Mouse (Mus musculus) G1E (cell line): Measurements from ENCODE around the gene Tsc2. TPM values are rescaled to one million over a fixed set of nuclear protein-coding genes. Genes with fewer than 3 reads are reported as not detected.

Source experiments
- ATAC-seq: 2 replicates; pipeline ENCODE4 v1.8.0; 2016; ENCODE audit warnings: mild to moderate bottlenecking; ENCODE audit not compliant: insufficient number of reproducible peaks, poor library complexity, low FRiP score, severe bottlenecking; ENCODE audit errors: extremely low read depth
- DNase-seq: peaks from one replicate; pipeline ENCODE4 v3.0.0; 2012; ENCODE audit warnings: low spot score
- H3K27me3 ChIP-seq: 2 replicates; pipeline ENCODE4 v1.6.1; 2012; ENCODE audit warnings: mild to moderate bottlenecking, low read length, inconsistent platforms; ENCODE audit not compliant: insufficient read depth
- H3K36me3 ChIP-seq: replicated peaks from 2 replicates; pipeline ENCODE3; 2012; ENCODE audit warnings: mild to moderate bottlenecking, inconsistent platforms
- H3K4me1 ChIP-seq: 2 replicates; pipeline ENCODE4 v1.6.1; 2012; ENCODE audit warnings: low read depth, low read length, inconsistent platforms, mixed read lengths; ENCODE audit not compliant: insufficient read depth
- H3K4me3 ChIP-seq: 2 replicates; pipeline ENCODE4 v1.5.1; 2012; ENCODE audit warnings: low read depth, mild to moderate bottlenecking, inconsistent platforms, low read length, moderate library complexity, mixed read lengths
- H3K9me3 ChIP-seq: replicated peaks from 2 replicates; pipeline ENCODE4 v1.6.1; 2012; ENCODE audit warnings: inconsistent platforms
- CTCF ChIP-seq: IDR thresholded peaks from 2 replicates; pipeline ENCODE4 v1.5.1; 2012; ENCODE audit warnings: low read depth, low read length, inconsistent platforms, mixed read lengths
- GATA1 ChIP-seq: IDR thresholded peaks from 2 replicates; pipeline ENCODE4 v1.6.1; 2012; ENCODE audit warnings: borderline replicate concordance, low read length, inconsistent platforms, mixed read lengths
- GATA2 ChIP-seq: IDR thresholded peaks from 2 replicates; pipeline ENCODE4 v1.6.1; 2012; ENCODE audit warnings: low read depth, low read length, inconsistent platforms, borderline replicate concordance
- POLR2AphosphoS5 ChIP-seq: IDR thresholded peaks from 2 replicates; pipeline ENCODE4 v1.6.1; 2012; ENCODE audit warnings: low read depth, low read length, inconsistent platforms; ENCODE audit not compliant: insufficient replicate concordance
- TAL1 ChIP-seq: conservative IDR thresholded peaks from 2 replicates; pipeline ENCODE4 v1.6.1; 2012; ENCODE audit warnings: low read depth, low read length, inconsistent platforms, mixed read lengths
- polyA plus RNA-seq: library from polyadenylated mRNA; stranded (reverse); fragments of >175 nt; gene quantifications from 2 replicates; pipeline ENCODE4 v1.2.3, GENCODE M21; 2012
- total RNA-seq, 2 experiments: library from RNA; stranded (forward) in 1 of 2; stranded (reverse) in 1 of 2; fragments of 200-1000 nt in 1 of 2; fragments of >200 nt in 1 of 2; fragmentation: Nextera tagmentation in 1 of 2; gene quantifications; 2 replicates each; pipeline ENCODE4 v1.2.3; 2014 to 2017

Gene Tsc2
- total and polyA plus RNA-seq, 3 experiments, result 39.7 to 114 (median 66.5) TPM

DNA sequence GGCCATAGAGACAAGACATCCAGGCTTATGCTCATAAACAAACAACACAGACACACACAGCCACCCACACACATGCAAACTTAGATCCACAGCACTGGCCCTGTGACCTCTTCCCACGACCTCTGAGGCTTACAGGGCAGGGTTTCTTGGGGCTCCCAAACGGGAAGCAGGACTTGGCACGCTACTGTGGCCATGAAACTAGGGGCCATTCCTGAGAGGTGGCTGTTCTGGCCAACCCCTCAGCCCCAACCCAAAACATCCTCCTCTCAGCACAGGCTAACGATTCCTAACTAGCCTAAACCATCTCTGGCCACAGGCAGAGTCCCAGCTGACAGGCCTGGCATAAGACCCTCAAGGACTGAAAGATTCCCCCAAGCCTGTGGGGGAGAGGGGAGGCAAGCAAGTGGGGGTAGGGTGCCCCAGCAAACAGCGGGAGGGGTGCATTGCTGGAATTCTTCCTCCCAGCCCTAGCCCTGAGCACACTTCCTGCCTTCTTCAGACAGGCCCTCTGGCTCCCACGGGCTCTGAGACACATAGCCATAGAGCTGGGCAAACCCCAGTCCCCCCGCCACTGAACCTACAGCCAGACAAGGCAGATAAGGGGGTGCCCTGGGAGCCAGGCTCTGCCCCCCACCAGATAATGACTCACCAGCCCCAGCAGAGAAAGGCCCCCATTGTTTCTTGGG is 11.7 kb upstream of the Tsc2 start:
- Histone ChIP-seq H3K27me3 (peaks cover 72% of the 10 kb centered on the region), H3K9me3 (no peaks in the 10 kb centered on the region), H3K4me3 (no peak overlapping the region), H3K4me1 (0 out of 2 replicates have a peak, but pooled peaks cover 3% of the 10 kb centered on the region), H3K36me3 (peaks cover 3% of the 10 kb centered on the region)
- ATAC-seq, result no peak
- no peak for TF ChIP-seq POLR2AphosphoS5
- no peak for TF ChIP-seq TAL1
- TF ChIP-seq GATA2, result no peak
- TF ChIP-seq CTCF, result no peak
- TF ChIP-seq GATA1, result no peak
- no peak for DNase-seq

DNA sequence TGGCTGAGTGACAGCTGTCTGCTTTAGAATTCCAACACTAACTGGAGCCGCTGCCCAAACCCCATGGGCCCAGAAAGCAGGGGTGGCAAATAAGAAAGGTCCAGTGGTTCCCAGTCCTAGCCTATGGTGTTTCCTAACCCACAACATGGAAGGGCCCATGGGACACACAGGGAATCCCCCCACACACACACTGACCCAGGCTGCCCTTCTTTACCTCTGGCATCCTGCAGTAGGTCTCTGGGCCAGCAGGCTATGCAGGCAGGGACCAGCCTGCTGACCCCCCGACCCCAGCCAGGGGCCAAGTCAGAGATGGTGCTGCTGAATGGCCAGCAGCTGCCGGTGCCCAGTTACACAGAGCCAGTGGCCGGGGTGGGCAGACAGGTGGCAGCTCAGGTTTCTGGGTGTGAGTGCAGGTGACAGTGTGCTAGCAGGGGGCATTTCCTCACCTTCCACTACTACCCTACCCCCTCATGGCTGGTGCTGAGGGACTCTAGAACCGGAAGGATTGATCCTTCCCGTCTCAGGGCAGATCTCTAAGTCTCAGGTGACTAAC is 10.4 kb upstream of the Tsc2 start:
- no peak for TF ChIP-seq CTCF
- TF ChIP-seq GATA1, result no peak
- TF ChIP-seq POLR2AphosphoS5, result no peak
- TF ChIP-seq GATA2, result no peak
- no peak for TF ChIP-seq TAL1
- peaks cover 14% of the 10 kb centered on the region for H3K36me3 ChIP-seq
- H3K9me3 ChIP-seq, result no peaks in the 10 kb centered on the region
- no peak for ATAC-seq
- 0 out of 2 replicates have a peak, but pooled peaks cover 3% of the 10 kb centered on the region for H3K4me1 ChIP-seq
- no peak overlapping the region for H3K4me3 ChIP-seq
- H3K27me3 ChIP-seq, result peaks cover 61% of the 10 kb centered on the region
- DNase-seq, result no peak

DNA sequence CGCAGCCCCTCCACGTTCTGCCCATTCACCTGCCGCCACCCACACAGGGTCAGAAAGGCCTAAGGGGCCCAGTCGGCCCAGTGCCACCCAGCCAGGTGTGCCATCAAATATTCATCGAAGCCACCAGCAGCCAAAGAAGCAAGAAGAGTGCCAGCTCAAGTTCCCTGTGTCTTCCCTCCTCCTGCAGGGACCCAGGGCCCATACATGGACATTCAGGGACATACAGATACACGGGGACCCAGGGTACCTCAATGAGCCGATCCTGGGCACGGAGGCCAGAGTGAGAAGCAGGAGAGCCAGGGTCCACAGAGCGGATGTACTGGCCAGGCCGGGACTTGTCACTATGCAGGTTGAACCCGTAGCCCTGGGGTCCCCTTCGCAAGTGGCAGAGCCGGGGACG is 9.5 kb upstream of the Tsc2 start:
- Histone ChIP-seq H3K27me3 (peaks cover 51% of the 10 kb centered on the region), H3K9me3 (no peaks in the 10 kb centered on the region), H3K4me1 (0 out of 2 replicates have a peak, but pooled peaks cover 3% of the 10 kb centered on the region), H3K4me3 (no peak overlapping the region), H3K36me3 (peaks cover 16% of the 10 kb centered on the region)
- no peak for DNase-seq
- no peak for TF ChIP-seq GATA2
- TF ChIP-seq CTCF, result no peak
- TF ChIP-seq TAL1, result no peak
- no peak for TF ChIP-seq GATA1
- no peak for TF ChIP-seq POLR2AphosphoS5
- no peak for ATAC-seq

DNA sequence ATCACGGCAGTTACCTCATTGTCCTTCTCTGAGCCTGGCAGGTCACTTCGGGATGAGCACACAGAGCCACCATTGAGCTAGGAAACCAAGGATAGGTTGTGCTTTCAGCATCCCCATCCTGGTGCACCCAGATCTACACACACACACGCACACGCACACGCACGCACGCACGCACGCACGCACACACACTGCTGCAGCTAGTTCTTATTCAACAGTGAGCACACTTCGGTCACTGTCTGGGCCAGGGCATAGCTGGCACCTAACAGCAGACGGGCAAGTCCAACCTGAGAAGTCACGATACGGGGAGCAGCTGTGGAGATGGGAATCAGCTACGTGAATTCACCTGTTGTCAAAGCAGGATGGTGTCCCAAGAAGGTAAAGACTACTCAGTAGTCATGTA is 8.2 kb upstream of the Tsc2 start:
- no peak for TF ChIP-seq CTCF
- no peak for TF ChIP-seq GATA1
- no peak for TF ChIP-seq POLR2AphosphoS5
- TF ChIP-seq TAL1, result no peak
- TF ChIP-seq GATA2, result no peak
- Histone ChIP-seq H3K36me3 (peaks cover 28% of the 10 kb centered on the region), H3K4me1 (peaks cover 9% of the 10 kb centered on the region), H3K27me3 (peaks cover 41% of the 10 kb centered on the region), H3K4me3 (no peak overlapping the region), H3K9me3 (no peaks in the 10 kb centered on the region)
- no peak for DNase-seq
- no peak for ATAC-seq

DNA sequence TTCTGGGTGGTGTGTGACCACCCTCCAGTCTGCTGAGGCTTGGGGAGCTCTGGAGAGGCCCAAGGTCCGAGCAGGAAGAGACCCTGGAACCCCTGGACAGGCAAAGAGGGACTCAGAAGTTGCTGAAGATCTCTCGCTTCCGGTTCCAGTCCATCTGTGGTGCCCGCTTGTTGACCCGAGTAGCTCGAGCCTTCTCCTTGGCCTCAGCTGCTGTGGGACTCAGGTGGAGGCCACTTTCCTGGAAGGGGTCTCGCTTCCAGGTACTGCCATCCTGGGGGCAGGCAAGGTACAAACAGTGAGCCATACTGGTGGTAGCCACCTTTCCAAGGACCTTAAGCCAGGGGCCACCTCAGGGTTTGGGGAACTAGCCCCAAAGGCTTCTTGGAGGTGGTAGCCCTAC is 7.7 kb upstream of the Tsc2 start:
- ATAC-seq (no peak), DNase-seq (no peak)
- Histone ChIP-seq H3K4me3 (no peak overlapping the region), H3K27me3 (peaks cover 37% of the 10 kb centered on the region), H3K4me1 (peaks cover 9% of the 10 kb centered on the region), H3K36me3 (peaks cover 33% of the 10 kb centered on the region), H3K9me3 (no peaks in the 10 kb centered on the region)
- TF ChIP-seq GATA2, result no peak
- TF ChIP-seq CTCF, result no peak
- no peak for TF ChIP-seq TAL1
- TF ChIP-seq GATA1, result no peak
- TF ChIP-seq POLR2AphosphoS5, result no peak

DNA sequence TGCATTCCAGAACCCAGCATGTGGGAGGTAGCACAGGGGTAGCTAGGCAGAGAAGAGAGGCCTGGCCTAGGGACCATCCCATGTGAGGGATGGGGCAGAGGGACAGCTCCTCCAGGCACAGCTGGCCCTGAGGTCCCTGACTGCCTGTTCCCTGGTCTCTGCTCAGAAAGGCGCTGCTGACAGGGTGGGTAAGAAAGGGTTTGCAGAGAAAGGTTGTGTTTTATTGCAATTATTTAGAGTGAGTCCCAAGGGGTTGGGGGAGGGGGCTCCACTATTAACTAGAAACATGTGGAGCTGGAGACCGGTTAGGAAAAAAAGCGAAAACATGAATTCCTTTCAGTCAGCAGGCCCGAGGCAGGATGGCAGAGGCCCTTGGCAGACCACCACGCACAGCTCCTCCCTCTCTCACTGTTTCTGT is 7.2 kb upstream of the Tsc2 start:
- TF ChIP-seq POLR2AphosphoS5 (no peak), TAL1 (no peak), GATA1 (no peak), GATA2 (no peak), CTCF (no peak)
- no peaks in the 10 kb centered on the region for H3K9me3 ChIP-seq
- H3K36me3 ChIP-seq, result peaks cover 38% of the 10 kb centered on the region
- no peak overlapping the region for H3K4me3 ChIP-seq
- peaks cover 31% of the 10 kb centered on the region for H3K27me3 ChIP-seq
- no peak for ATAC-seq
- DNase-seq, result no peak
- H3K4me1 ChIP-seq, result peaks cover 9% of the 10 kb centered on the region

DNA sequence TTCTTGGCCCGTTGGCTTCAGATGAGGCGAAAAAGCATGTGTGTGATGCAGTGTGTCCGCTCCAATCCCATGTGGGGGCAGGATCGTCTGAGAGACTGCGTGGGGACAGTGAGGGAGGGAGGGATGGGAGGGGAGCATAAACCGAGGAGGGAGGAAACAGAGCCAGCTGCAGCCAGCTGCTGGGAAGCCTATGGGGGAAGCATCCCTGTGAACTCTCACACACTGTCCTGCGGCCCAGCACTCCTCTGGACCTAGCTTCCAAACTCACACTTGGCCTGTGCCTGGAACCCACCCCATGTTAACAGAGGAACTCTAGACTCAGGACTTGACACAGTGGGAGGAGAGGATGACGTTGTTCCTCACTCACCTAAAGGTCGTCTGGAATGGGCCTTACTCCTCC is 6.4 kb upstream of the Tsc2 start:
- ATAC-seq (no peak), DNase-seq (no peak)
- no peaks in the 10 kb centered on the region for H3K9me3 ChIP-seq
- H3K4me3 ChIP-seq, result no peak overlapping the region
- H3K27me3 ChIP-seq, result peaks cover 24% of the 10 kb centered on the region
- peaks cover 9% of the 10 kb centered on the region for H3K4me1 ChIP-seq
- TF ChIP-seq CTCF (no peak), POLR2AphosphoS5 (no peak), TAL1 (no peak), GATA1 (no peak), GATA2 (no peak)
- peaks cover 45% of the 10 kb centered on the region for H3K36me3 ChIP-seq
